22 mouse cellular contexts compared by ENCODE assay signal in the genomic region with DNA sequence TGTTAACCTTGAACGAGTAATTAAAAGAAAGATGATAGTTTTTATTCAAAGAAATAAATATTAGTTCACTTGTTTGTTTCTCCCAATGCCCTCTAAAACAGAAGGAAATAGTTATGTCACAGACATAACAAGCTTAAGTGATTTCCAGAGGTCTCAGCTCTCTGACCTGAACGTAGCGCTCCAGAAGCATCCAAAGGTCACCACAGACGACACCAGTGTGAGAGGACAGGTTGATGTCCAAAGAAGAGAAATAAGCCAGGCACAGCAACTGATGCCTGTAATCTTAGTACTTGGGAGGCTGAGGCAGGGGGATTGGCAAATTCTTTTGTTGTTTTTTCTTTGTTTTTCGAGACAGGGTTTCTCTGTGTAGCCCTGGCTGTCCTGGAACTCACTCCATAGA.
"Had no signal": no experiment of that assay in that cellular context is flagged by ENCODE, and none has a peak within 500 bp of the region (broad histone marks: within the 10 kb centered on the region; RNA-seq: fewer than 3 reads in every experiment).

No protein-coding gene starts in this region.

- H3K27me3 ChIP-seq: heart, embryonic 15.5 days; hindbrain, embryonic 13.5 days; hindbrain, embryonic 15.5 days; kidney, embryonic 15.5 days; limb, embryonic 13.5 days; limb, embryonic 15.5 days; liver, embryonic 12.5 days had no signal

- H3K9me3 ChIP-seq: heart, embryonic 13.5 days; heart, embryonic 15.5 days; hindbrain, embryonic 13.5 days; hindbrain, embryonic 15.5 days; kidney, embryonic 15.5 days; limb, embryonic 13.5 days; limb, embryonic 15.5 days; liver, embryonic 12.5 days had no signal

- H3K9ac ChIP-seq: forebrain, postnatal 0 days; heart, embryonic 13.5 days; heart, embryonic 15.5 days; hindbrain, embryonic 13.5 days; hindbrain, embryonic 15.5 days; kidney, embryonic 15.5 days; limb, embryonic 13.5 days; limb, embryonic 15.5 days; liver, embryonic 12.5 days; liver, embryonic 14.5 days had no signal

- H3K4me3 ChIP-seq: heart, embryonic 13.5 days; heart, embryonic 15.5 days; hindbrain, embryonic 13.5 days; hindbrain, embryonic 15.5 days; kidney, embryonic 15.5 days; limb, embryonic 13.5 days; limb, embryonic 15.5 days; liver, embryonic 12.5 days had no signal

- DNase-seq: forebrain, postnatal 0 days; gastrocnemius, postnatal 14 days; gastrocnemius, postnatal 36 days; heart, adult 18-20 months; heart, postnatal 14 days; heart, postnatal 36 days; kidney, postnatal 10 days; layer of hippocampus, postnatal 36 days; left cerebral cortex, postnatal 4 days; lung, adult 18-20 months had no signal

- H3K27ac ChIP-seq: heart, embryonic 13.5 days; heart, embryonic 15.5 days; hindbrain, embryonic 13.5 days; hindbrain, embryonic 15.5 days; hindbrain, postnatal 0 days; kidney, embryonic 15.5 days; limb, embryonic 13.5 days; limb, embryonic 15.5 days; liver, embryonic 12.5 days; liver, embryonic 14.5 days had no signal

- H3K4me2 ChIP-seq: heart, embryonic 11.5 days; heart, embryonic 13.5 days; heart, embryonic 15.5 days; hindbrain, embryonic 13.5 days; hindbrain, embryonic 15.5 days; kidney, embryonic 15.5 days; limb, embryonic 13.5 days; limb, embryonic 15.5 days; liver, embryonic 12.5 days had no signal

- H3K36me3 ChIP-seq: heart, embryonic 13.5 days; heart, embryonic 15.5 days; hindbrain, embryonic 15.5 days; kidney, embryonic 15.5 days; limb, embryonic 13.5 days; limb, embryonic 15.5 days; liver, embryonic 12.5 days had no signal

- ATAC-seq: forebrain, postnatal 0 days; hindbrain, postnatal 0 days; intestine, embryonic 16.5 days; liver, embryonic 12.5 days had no signal

- H3K4me1 ChIP-seq: heart, embryonic 15.5 days; liver, embryonic 12.5 days had no signal
